Mouse (Mus musculus): Measurements from ENCODE around the gene Ing1. TPM values are rescaled to one million over a fixed set of nuclear protein-coding genes. Genes with fewer than 3 reads are reported as not detected.

The Ing1 gene
- total RNA-seq, 2 experiments from 2014 or later: 28.6 to 36.7 TPM

DNA sequence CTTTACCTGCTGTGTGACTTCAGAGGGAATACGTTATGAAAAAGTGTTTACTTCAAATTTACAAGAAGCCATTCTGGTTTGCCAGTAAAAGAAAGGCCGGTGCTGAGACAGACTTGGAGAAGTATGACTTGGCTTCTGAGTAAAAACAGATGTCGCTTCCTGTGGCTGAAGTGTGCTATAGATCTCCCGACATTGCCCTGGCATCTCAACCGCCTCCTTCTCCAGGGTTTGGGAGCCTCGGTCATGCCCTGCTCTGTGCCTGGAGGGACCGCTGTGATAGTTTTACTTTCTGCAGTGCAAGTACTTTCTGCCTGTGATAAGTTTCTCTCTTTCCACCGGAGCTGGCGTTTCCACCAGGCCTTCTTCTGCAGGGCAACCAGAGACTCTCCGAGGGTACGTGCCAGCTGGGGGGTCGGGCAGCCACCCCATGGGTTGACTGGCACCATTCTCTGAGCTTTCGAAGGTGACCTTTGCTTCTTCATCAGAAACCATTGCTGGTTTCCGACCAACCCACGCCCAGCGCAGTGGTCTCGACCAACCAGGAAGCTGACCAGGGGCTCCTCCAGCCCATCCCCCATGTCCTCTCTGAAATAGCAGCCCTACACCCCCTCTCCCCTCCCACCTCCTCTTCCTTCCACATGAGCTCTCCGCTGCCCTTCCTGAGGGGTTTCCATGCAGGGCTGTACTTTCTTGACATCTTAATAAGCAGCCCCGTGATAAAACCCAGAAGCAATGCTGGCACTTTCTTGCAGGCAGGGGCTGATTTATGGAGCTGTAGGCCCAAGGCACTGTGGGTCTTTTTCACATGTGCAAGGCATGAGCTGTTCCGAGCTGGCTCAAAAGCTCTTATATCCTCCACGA lies 30.4 kb downstream of the Ing1 start:
- no peak for DNase-seq (ENCODE audit: low spot score in 2 of 2)

- no peak for DNase-seq (ENCODE audit: low spot score in 2 of 2)
These were observed 31.0 kb downstream of the Ing1 start for GRCm38 (mm10) chr8:11586374-11586745.

GRCm38 (mm10) chr8:11591837-11592236 lies 36.5 kb downstream of the Ing1 start:
- no peak for DNase-seq (ENCODE audit: low spot score in 2 of 2)

- DNase-seq (ENCODE audit: low spot score in 2 of 2): no peak
These were observed 36.9 kb downstream of the Ing1 start for GRCm38 (mm10) chr8:11592296-11592695.

DNA sequence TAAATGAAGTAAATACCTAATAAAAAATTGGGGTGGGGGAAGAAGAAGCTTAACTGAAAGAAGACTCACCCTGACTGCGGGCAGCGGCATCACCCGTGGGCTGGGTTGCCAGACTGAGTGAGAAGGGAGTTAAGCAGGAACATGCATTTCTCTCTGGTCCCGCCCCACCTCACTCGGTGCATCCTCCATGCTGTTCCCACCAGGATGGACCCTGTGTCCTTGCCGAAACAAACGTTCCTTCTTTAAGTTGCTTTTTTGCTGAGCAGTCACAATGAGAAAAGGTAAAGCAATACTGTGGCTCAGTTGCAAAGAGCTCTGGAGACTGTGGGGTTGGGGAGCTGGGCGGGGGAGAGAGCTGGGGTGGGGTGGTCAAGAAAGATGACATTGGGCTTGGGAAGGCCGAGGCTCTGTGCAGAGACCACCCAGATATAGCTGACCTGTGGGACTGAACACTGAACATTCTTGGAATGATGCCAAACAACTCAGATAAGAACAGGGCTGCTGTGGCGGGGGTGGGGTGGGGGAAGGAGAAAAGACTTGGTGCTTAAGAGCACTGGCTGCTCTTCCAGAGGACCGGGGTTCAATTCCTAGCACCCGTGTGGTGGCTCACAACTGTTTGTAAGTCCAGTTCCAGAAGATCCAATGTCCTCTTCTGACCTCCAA lies 38.0 kb downstream of the Ing1 start:
- DNase-seq (ENCODE audit: low spot score in 2 of 2): no peak

GRCm38 (mm10) chr8:11600301-11600951 lies 45.1 kb downstream of the Ing1 start:
- DNase-seq (ENCODE audit: low spot score in 2 of 2): no peak

DNA sequence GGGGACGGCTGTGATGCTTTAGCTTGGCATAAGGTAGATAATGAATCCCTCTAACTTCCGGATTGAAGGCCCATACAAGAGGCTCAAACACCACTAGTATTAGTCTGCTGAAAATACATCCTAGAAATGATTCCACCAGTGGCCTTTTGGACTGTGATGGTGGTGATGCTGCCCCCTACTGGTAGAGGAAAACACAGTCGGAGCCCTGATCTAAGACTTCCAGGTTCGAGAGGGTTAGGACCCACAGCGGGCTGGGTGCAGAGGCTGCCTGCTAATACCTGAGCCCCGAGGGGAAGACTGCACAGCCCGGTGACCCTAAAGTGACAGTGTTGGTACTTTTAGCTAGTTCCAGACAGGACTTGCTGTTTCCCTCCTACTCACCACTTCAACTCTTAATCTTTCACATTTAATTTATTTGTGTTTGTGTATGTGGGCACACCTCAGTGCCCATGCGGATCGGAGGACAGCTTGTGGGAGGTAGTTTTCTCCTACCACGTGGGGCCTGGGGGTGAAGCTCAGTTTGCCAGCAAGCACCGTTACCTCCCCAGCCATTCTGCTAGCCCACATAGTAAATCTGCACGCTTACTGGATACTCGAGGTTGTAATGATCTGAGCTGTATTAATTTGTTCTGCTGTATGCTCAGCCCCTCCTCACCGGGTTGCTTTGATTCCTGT lies 46.8 kb downstream of the Ing1 start:
- peak; percentile 48 to 52 for DNase-seq (ENCODE audit: low spot score in 2 of 2)

- no peak for DNase-seq (ENCODE audit: low spot score in 2 of 2)
These were observed 53.5 kb downstream of the Ing1 start for GRCm38 (mm10) chr8:11608848-11609247.

Other genes starting within 250 kb of the Ing1 start
- 10 to 100 TPM; 78.5 to 78.8 TPM for gene Col4a2, start 242.8 kb upstream of the Ing1 start, total RNA-seq (2021)
- 100 to 1,000 TPM; 108 to 117 TPM for gene Col4a1, start 242.7 kb upstream of the Ing1 start, total RNA-seq (2021)
- under 1 TPM; 0.74 to 0.94 TPM for gene Rab20, start 76.9 kb upstream of the Ing1 start, total RNA-seq (2021)
- gene Naxd, start 58.1 kb upstream of the Ing1 start, total RNA-seq (2021): 10 to 100 TPM; 55.5 to 58.7 TPM
- 10 to 100 TPM; 20.5 to 22.4 TPM for gene Cars2, start 4.8 kb upstream of the Ing1 start, total RNA-seq (2021)
- 10 to 100 TPM; 63.1 to 65.3 TPM for gene Ankrd10, start 80.2 kb downstream of the Ing1 start, total RNA-seq (2021)
- not detected for gene 1700016D06Rik, start 145.5 kb downstream of the Ing1 start, total RNA-seq (2021)
- 100 to 1,000 TPM; 153 to 157 TPM for gene Arhgef7, start 172.2 kb downstream of the Ing1 start, total RNA-seq (2021)